Mouse (Mus musculus): ENCODE data around the gene Msrb3. TPM values are rescaled to one million over a fixed set of nuclear protein-coding genes. Genes with fewer than 3 reads are reported as not detected.
A peak's percentile ranks its signal among the peaks of the same experiment; 100 is the strongest.

Gene Msrb3
- polyA plus RNA-seq, 1 experiment from 2014 or later = 18.8 TPM

DNA sequence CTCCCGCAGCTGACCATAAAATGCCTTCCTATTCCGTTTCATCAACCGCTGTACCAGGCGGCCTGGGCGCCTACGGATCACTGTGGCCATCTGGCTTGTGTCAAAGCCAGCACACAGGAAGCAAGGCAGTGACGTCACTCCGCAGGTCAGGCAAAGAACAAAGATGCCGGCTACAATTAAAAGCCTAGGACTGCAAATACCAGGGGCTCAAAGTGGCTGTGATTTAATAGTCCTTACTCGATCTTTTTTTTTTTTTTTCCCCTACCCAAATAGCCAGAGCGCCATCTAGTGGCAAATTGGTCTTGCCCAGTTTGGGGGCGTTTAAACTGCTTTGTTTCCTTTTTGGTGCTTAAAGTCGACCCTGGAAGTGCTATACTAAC, 26.4 kb downstream of the Msrb3 start:
- no peaks in the 10 kb centered on the region for H3K27me3 ChIP-seq (replicated peaks; ENCODE audit: insufficient read depth, low read length)
- no peaks in the 10 kb centered on the region for H3K9me3 ChIP-seq (ENCODE audit: low read length)
- peaks cover 3% of the 10 kb centered on the region; the same call in 1 of the 2 replicates for H3K4me1 ChIP-seq (ENCODE audit: insufficient read depth, low read depth, low read length)
- no peak overlapping the region for H3K27ac ChIP-seq (ENCODE audit: low read length)
- ATAC-seq = 0 out of 2 replicates have a peak, but pooled peaks have one; percentile 29
- DNase-seq (ENCODE audit: low spot score) = peak; percentile 72
- 6% methylated on average over 13 of the region's 13 CpGs for WGBS
- H3K9ac ChIP-seq (replicated peaks; ENCODE audit: low read depth) = no peak overlapping the region
- TF ChIP-seq CTCF (IDR thresholded peaks at IDR 0.05) = peak; percentile 68
- TF ChIP-seq EP300 (IDR thresholded peaks at IDR 0.05) = no peak
- H3K4me2 ChIP-seq (replicated peaks; ENCODE audit: low read depth, low read length) = peak overlapping the region; percentile 47
- 0 out of 2 replicates have a peak overlapping the region, but pooled peaks have one; percentile 15 for H3K4me3 ChIP-seq (ENCODE audit: low read depth, low read length)
- H3K36me3 ChIP-seq (ENCODE audit: insufficient read depth, low read length) = no peaks in the 10 kb centered on the region

- DNase-seq (ENCODE audit: low spot score) = no peak
- 0 out of 2 replicates have a peak overlapping the region, but pooled peaks have one; percentile 15 for H3K4me3 ChIP-seq (ENCODE audit: low read depth, low read length)
- H3K9ac ChIP-seq (replicated peaks; ENCODE audit: low read depth) = no peak overlapping the region
These were observed 27.0 kb downstream of the Msrb3 start for GRCm38 (mm10) chr10:120871630-120872482.

DNA sequence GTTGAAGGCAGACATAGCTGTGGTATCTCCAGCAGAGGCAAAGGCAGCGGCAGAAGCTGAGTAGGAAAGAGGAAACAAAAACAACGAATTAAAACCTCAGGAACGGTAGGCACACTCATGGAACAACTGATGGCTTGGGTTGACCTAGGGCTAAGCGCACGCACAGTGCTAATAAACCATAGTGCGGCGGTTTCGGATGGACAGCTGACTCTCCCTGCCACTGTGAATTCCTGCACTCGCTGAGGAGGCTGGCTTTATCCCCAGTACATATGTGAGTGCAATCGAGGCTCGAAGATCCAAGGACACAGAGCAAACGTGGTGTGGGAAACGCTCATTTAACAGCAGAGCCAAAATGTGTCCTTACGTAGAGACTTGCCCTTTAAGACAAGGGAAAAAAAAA, 27.8 kb downstream of the Msrb3 start:
- ATAC-seq (no peak), DNase-seq (ENCODE audit: low spot score) (no peak)
- Histone ChIP-seq H3K36me3 (ENCODE audit: insufficient read depth, low read length) (no peaks in the 10 kb centered on the region), H3K4me3 (ENCODE audit: low read depth, low read length) (no peak overlapping the region), H3K27me3 (replicated peaks; ENCODE audit: insufficient read depth, low read length) (no peaks in the 10 kb centered on the region), H3K9ac (replicated peaks; ENCODE audit: low read depth) (no peak overlapping the region), H3K27ac (ENCODE audit: low read length) (no peak overlapping the region), H3K4me2 (replicated peaks; ENCODE audit: low read depth, low read length) (no peak overlapping the region), H3K4me1 (ENCODE audit: insufficient read depth, low read depth, low read length) (0 out of 2 replicates have a peak, but pooled peaks cover 3% of the 10 kb centered on the region), H3K9me3 (ENCODE audit: low read length) (no peaks in the 10 kb centered on the region)
- TF ChIP-seq CTCF (IDR thresholded peaks at IDR 0.05) = no peak
- no peak for TF ChIP-seq EP300 (IDR thresholded peaks at IDR 0.05)
- WGBS = 79% methylated on average over 14 of the region's 14 CpGs

More at GRCm38 (mm10) chr10:120871630-120872482, 27.0 kb downstream of the Msrb3 start:
- no peaks in the 10 kb centered on the region for H3K9me3 ChIP-seq (ENCODE audit: low read length)
- H3K4me1 ChIP-seq (ENCODE audit: insufficient read depth, low read depth, low read length) = peaks cover 3% of the 10 kb centered on the region; the same call in 1 of the 2 replicates
- peak overlapping the region; percentile 47 for H3K4me2 ChIP-seq (replicated peaks; ENCODE audit: low read depth, low read length)
- no peaks in the 10 kb centered on the region for H3K36me3 ChIP-seq (ENCODE audit: insufficient read depth, low read length)
- no peaks in the 10 kb centered on the region for H3K27me3 ChIP-seq (replicated peaks; ENCODE audit: insufficient read depth, low read length)
- no peak overlapping the region for H3K27ac ChIP-seq (ENCODE audit: low read length)
- 53% methylated on average over 22 of the region's 22 CpGs for WGBS
- TF ChIP-seq EP300 (IDR thresholded peaks at IDR 0.05) (no peak), CTCF (IDR thresholded peaks at IDR 0.05) (no peak)
- no peak for ATAC-seq

GRCm38 (mm10) chr10:120869241-120869775, 29.6 kb downstream of the Msrb3 start:
- 90% methylated on average over 22 of the region's 22 CpGs for WGBS
- Histone ChIP-seq H3K4me3 (ENCODE audit: low read depth, low read length) (no peak overlapping the region), H3K4me2 (replicated peaks; ENCODE audit: low read depth, low read length) (no peak overlapping the region), H3K36me3 (ENCODE audit: insufficient read depth, low read length) (no peaks in the 10 kb centered on the region), H3K4me1 (ENCODE audit: insufficient read depth, low read depth, low read length) (0 out of 2 replicates have a peak, but pooled peaks cover 3% of the 10 kb centered on the region), H3K9ac (replicated peaks; ENCODE audit: low read depth) (no peak overlapping the region), H3K9me3 (ENCODE audit: low read length) (no peaks in the 10 kb centered on the region), H3K27ac (ENCODE audit: low read length) (no peak overlapping the region), H3K27me3 (replicated peaks; ENCODE audit: insufficient read depth, low read length) (no peaks in the 10 kb centered on the region)
- no peak for TF ChIP-seq EP300 (IDR thresholded peaks at IDR 0.05)
- no peak for TF ChIP-seq CTCF (IDR thresholded peaks at IDR 0.05)
- DNase-seq (ENCODE audit: low spot score) (no peak), ATAC-seq (no peak)

DNA sequence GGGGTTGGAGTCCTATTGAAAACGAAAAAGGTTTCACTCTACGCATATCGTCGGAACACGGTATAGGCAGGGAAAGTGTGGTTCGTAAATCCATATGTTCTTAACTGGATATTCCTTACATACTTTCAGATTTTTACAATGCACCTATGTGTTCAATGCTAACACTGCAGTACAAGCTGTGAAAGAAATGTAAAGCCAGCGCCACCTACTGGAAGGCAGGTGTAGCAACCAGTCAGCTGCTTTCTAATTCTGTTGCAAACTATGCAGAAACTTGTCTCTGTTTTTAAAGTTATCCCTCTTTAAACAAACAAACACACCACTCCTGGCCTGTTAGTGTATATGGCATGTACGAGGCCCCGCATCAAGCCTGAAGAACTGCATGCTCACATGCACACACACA, 34.5 kb downstream of the Msrb3 start:
- H3K36me3 ChIP-seq (ENCODE audit: insufficient read depth, low read length) = no peaks in the 10 kb centered on the region
- no peak overlapping the region for H3K4me2 ChIP-seq (replicated peaks; ENCODE audit: low read depth, low read length)
- H3K27ac ChIP-seq (ENCODE audit: low read length) = no peak overlapping the region
- H3K9me3 ChIP-seq (ENCODE audit: low read length) = no peaks in the 10 kb centered on the region
- 14% methylated on average over 9 of the region's 9 CpGs for WGBS
- DNase-seq (ENCODE audit: low spot score) = peak; percentile 78
- H3K4me3 ChIP-seq (ENCODE audit: low read depth, low read length) = no peak overlapping the region
- no peaks in the 10 kb centered on the region for H3K27me3 ChIP-seq (replicated peaks; ENCODE audit: insufficient read depth, low read length)
- TF ChIP-seq EP300 (IDR thresholded peaks at IDR 0.05) = no peak
- TF ChIP-seq CTCF (IDR thresholded peaks at IDR 0.05) = peak; percentile 94
- ATAC-seq = no peak
- no peaks in the 10 kb centered on the region for H3K4me1 ChIP-seq (ENCODE audit: insufficient read depth, low read depth, low read length)
- no peak overlapping the region for H3K9ac ChIP-seq (replicated peaks; ENCODE audit: low read depth)

DNA sequence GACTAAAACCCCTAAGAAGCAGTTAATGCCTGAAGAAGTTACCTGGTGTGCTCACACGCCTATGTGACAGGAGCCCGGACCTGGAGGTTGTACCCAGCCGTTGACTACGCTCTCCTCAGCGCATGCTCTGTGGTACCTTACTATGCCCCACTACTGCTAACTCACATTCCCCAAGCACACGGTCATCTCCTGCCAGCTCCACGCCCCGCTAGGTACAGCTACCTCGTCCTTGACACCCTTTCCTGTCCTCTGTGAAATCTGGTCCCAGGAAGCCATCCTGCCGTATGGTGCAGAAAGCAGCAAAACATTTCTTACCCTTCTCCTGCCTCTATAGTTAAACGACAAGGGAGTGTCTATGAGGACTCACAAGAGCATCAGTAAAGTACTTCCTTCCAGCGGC, 37.2 kb downstream of the Msrb3 start:
- H3K4me3 ChIP-seq (ENCODE audit: low read depth, low read length) = no peak overlapping the region
- H3K9me3 ChIP-seq (ENCODE audit: low read length) = no peaks in the 10 kb centered on the region
- DNase-seq (ENCODE audit: low spot score) (no peak), ATAC-seq (no peak)
- TF ChIP-seq EP300 (IDR thresholded peaks at IDR 0.05) = no peak
- no peak for TF ChIP-seq CTCF (IDR thresholded peaks at IDR 0.05)
- H3K4me1 ChIP-seq (ENCODE audit: insufficient read depth, low read depth, low read length) = no peaks in the 10 kb centered on the region
- WGBS = 87% methylated on average over 12 of the region's 12 CpGs
- no peak overlapping the region for H3K27ac ChIP-seq (ENCODE audit: low read length)
- no peak overlapping the region for H3K4me2 ChIP-seq (replicated peaks; ENCODE audit: low read depth, low read length)
- no peak overlapping the region for H3K9ac ChIP-seq (replicated peaks; ENCODE audit: low read depth)
- no peaks in the 10 kb centered on the region for H3K27me3 ChIP-seq (replicated peaks; ENCODE audit: insufficient read depth, low read length)
- no peaks in the 10 kb centered on the region for H3K36me3 ChIP-seq (ENCODE audit: insufficient read depth, low read length)

Measured in lung, postnatal 0 days (tissue).